Mouse (Mus musculus) heart, embryonic 12.5 days (tissue): ENCODE data around the gene Otop3. TPM values are rescaled to one million over a fixed set of nuclear protein-coding genes. Genes with fewer than 3 reads are reported as not detected.

Experiments
- ATAC-seq: fragments of 200-750 bp; cut with Nextera tagmentation; 2 replicates; pipeline ENCODE4 v1.8.0; 2017; ENCODE audit warnings: moderate TSS enrichment, moderate library complexity; ENCODE audit not compliant: insufficient number of reproducible peaks, low FRiP score
- H3K27ac ChIP-seq: fragments of 300-500 bp; sonication (generic); 2 replicates; pipeline ENCODE4 v1.5.1; 2016; ENCODE audit warnings: mild to moderate bottlenecking, moderate library complexity; ENCODE audit not compliant: poor library complexity, severe bottlenecking
- H3K27me3 ChIP-seq: fragments of 300-500 bp; sonication (generic); replicated peaks from 2 replicates; pipeline ENCODE4 v1.6.1; 2016; ENCODE audit warnings: mild to moderate bottlenecking, moderate library complexity
- H3K36me3 ChIP-seq: fragments of 300-500 bp; sonication (generic); 2 replicates; pipeline ENCODE4 v1.6.1; 2016; ENCODE audit warnings: mild to moderate bottlenecking, moderate library complexity
- H3K4me1 ChIP-seq: fragments of 300-500 bp; sonication (generic); replicated peaks from 2 replicates; pipeline ENCODE4 v1.6.1; 2016; ENCODE audit warnings: mild to moderate bottlenecking
- H3K4me2 ChIP-seq: fragments of 300-500 bp; sonication (generic); 2 replicates; pipeline ENCODE4 v1.6.1; 2016; ENCODE audit warnings: mild to moderate bottlenecking, moderate library complexity
- H3K4me3 ChIP-seq: fragments of 300-500 bp; sonication (generic); 2 replicates; pipeline ENCODE4 v1.5.1; 2016; ENCODE audit warnings: mild to moderate bottlenecking
- H3K9ac ChIP-seq: fragments of 300-500 bp; sonication (generic); 2 replicates; pipeline ENCODE4 v1.6.1; 2016; ENCODE audit warnings: mild to moderate bottlenecking, moderate library complexity
- H3K9me3 ChIP-seq: fragments of 300-500 bp; sonication (generic); replicated peaks from 2 replicates; pipeline ENCODE4 v1.6.1; 2016; ENCODE audit warnings: mild to moderate bottlenecking, moderate library complexity
- WGBS: fragments of 180-500 bp; shearing (Covaris S2); methylation state at CpG from one replicate; pipeline ENCODE4 v1.1.7; 2016; 5-methylcytosine and 5-hydroxymethylcytosine counted together
- polyA plus RNA-seq: library from polyadenylated mRNA; unstranded; fragments of >200 nt; fragmentation: Nextera tagmentation; extraction: Ambion mirVana; gene quantifications from 2 replicates; pipeline ENCODE4 v1.2.1, GENCODE M21; 2016

The Otop3 gene
- polyA plus RNA-seq, 1 experiment from 2014 or later: not detected

DNA sequence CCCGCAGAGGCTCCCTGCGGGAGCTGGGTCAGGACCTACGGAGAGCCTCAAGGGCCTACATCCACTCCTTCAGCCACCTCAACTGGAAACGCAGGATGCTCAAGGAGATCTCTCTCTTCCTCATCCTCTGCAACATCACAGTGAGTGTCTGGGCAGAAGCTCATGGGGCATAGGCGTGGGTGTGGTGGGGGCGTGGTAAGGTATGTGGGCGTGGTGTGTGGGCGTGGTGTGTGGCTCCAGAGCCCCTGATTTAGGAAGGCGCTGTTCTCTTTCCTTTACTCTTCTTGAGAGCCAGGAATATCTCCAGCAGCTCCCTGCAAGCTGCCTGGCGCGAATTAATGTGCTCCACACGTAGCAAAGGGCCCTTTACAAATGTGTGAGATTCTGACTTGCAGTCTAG is 10.4 kb downstream of the Otop3 start:
- H3K9me3 ChIP-seq: no peaks in the 10 kb centered on the region
- H3K4me1 ChIP-seq: no peaks in the 10 kb centered on the region
- peaks cover 88% of the 10 kb centered on the region for H3K27me3 ChIP-seq
- H3K4me2 ChIP-seq: no peak overlapping the region
- no peak overlapping the region for H3K4me3 ChIP-seq
- no peak overlapping the region for H3K27ac ChIP-seq
- ATAC-seq: no peak
- WGBS: 5% methylated on average over 12 of the region's 12 CpGs
- no peak overlapping the region for H3K9ac ChIP-seq
- H3K36me3 ChIP-seq: no peaks in the 10 kb centered on the region

DNA sequence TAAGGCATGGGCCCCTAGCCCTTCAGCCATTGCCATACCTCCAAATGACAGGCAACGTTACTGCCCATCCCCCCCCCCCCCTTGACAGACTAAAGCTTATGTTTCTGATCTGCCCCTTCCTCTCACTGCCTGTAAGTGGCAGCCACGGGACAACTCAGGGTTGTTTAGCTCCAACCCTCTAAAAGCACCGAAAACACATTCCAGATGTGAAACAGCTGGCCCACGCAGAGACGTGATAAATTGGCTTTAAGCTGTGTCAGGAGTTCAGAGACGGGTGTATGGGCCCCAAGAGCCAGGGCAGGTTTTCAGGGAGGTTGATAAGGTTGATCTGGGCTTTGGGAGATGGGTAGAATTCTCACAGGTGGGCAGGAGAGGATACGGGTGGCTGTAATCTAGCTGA is 11.0 kb downstream of the Otop3 start:
- no peak overlapping the region for H3K4me2 ChIP-seq
- no peak for ATAC-seq
- no peak overlapping the region for H3K9ac ChIP-seq
- H3K4me1 ChIP-seq: no peaks in the 10 kb centered on the region
- no peak overlapping the region for H3K27ac ChIP-seq
- H3K36me3 ChIP-seq: no peaks in the 10 kb centered on the region
- WGBS: 27% methylated on average over 7 of the region's 7 CpGs
- H3K27me3 ChIP-seq: peaks cover 88% of the 10 kb centered on the region
- H3K4me3 ChIP-seq: no peak overlapping the region
- no peaks in the 10 kb centered on the region for H3K9me3 ChIP-seq

DNA sequence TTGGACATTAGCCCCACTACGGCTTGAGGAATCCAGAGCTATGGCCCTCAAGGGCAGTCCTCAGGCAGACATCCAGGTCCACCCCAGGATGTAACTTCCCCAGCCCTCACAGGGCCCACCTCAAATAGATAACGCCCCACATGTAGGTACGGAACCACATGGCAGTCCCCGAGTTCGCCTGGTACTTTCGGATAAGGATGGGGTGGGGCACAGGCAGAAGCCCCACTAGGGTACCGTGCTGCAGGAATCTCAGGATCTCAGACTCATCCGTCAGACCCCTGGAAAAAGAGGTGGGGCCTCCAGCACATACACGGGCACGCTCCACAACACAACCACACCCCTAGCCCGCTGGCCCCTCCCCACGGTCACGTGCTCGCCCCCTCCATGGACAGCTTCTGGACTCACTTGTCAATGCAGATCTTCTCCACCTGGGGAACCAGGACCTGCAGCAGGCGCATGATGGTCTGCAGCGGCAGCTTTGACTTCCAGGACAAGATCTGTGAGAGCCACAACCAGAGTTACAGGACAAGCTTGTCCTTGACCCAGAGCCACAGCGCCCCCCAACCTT is 14.2 kb downstream of the Otop3 start:
- H3K4me1 ChIP-seq: no peaks in the 10 kb centered on the region
- H3K9ac ChIP-seq: no peak overlapping the region
- no peak for ATAC-seq
- peaks cover 87% of the 10 kb centered on the region for H3K27me3 ChIP-seq
- no peak overlapping the region for H3K27ac ChIP-seq
- no peaks in the 10 kb centered on the region for H3K9me3 ChIP-seq
- WGBS: 46% methylated on average over 17 of the region's 17 CpGs
- H3K36me3 ChIP-seq: no peaks in the 10 kb centered on the region
- no peak overlapping the region for H3K4me2 ChIP-seq
- no peak overlapping the region for H3K4me3 ChIP-seq

DNA sequence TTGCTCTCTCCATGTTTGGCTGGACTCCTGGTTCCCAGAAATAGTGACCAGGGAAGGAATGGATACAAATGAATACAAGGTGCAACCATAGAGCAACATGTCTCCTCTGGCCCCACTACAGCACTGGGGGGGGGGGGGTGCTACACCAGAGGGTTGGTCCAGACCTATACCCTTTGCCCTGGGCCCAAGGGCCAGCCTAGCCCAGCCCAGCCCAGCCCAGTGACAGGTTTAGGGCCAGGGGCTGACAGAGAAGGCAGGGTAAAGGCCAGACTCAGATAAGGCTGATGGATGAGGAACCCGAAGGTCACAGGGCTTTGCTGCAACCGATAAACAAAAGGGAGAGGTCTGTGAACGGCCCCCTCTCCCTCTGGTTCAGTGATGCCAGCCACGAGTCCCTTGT is 15.4 kb downstream of the Otop3 start:
- ATAC-seq: no peak
- no peak overlapping the region for H3K9ac ChIP-seq
- H3K27ac ChIP-seq: no peak overlapping the region
- H3K4me2 ChIP-seq: no peak overlapping the region
- H3K36me3 ChIP-seq: no peaks in the 10 kb centered on the region
- H3K27me3 ChIP-seq: peaks cover 79% of the 10 kb centered on the region
- H3K4me3 ChIP-seq: no peak overlapping the region
- H3K9me3 ChIP-seq: no peaks in the 10 kb centered on the region
- 39% methylated on average over 4 of the region's 4 CpGs for whole genome bisulfite sequencing
- H3K4me1 ChIP-seq: no peaks in the 10 kb centered on the region

DNA sequence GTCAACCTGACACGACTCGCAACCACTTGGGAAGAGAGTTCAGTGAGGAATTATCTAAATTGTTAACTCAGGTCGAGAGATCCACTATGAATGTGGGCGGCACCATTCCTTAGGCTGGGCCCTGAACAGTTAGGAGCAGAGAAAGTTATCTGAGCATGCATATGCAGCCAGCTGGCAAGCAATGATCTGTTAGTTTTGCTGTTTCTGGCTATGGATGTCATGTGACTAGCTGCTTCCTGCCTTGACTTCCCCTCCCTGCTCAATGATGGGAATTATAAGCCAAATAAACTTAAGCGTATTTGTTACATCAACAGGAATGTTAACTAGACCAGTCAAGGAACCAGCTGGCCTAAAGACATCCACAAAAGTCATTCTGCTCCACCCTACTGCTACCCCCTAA is 18.8 kb downstream of the Otop3 start:
- Histone ChIP-seq H3K4me3 (no peak overlapping the region), H3K27ac (no peak overlapping the region), H3K9me3 (no peaks in the 10 kb centered on the region), H3K4me1 (no peaks in the 10 kb centered on the region), H3K27me3 (peaks cover 72% of the 10 kb centered on the region), H3K9ac (no peak overlapping the region), H3K4me2 (no peak overlapping the region), H3K36me3 (no peaks in the 10 kb centered on the region)
- WGBS: 85% methylated on average over 5 of the region's 5 CpGs
- no peak for ATAC-seq

DNA sequence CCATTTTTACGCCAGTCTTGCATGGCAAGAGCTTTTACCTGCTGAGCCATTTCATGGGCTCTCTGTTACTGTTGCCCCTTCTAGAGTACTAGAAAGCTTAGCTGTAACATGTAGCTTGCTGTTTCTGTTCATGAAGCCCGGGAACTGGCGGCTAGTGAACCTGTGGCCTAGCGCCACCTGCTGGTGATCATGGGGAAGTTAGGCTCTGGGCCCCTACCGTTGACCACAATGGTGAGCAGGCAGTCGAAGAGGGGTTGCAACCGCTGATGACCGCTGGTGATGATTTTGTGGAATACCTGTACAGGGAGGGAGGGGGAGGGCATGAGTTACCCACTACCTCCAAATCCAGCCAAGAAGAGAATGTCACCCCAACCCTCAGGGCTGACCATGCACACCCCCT is 19.7 kb downstream of the Otop3 start:
- Histone ChIP-seq H3K9me3 (no peaks in the 10 kb centered on the region), H3K27me3 (peaks cover 69% of the 10 kb centered on the region)
- ATAC-seq: no peak

DNA sequence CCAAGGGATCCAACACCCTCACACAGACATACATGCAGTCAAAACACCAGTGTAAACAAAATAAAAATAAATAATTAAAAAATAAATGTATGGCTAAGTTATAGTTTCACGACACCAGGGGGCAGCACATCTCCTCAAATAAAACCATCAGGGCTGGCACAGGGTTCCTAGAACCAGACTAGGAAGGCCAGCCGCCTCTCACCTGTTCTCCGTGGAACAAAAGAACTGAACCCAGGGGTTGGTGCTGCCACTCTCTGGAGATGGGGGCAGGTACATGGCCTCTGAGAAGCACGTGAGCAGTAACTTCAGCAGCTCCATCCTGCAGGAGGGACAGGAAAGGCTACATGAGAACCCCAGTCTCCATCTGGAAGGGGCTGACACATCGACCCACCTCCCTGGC is 23.9 kb downstream of the Otop3 start:
- Histone ChIP-seq H3K27me3 (peaks cover 38% of the 10 kb centered on the region), H3K9me3 (no peaks in the 10 kb centered on the region), H3K36me3 (no peaks in the 10 kb centered on the region), H3K4me1 (peaks cover 14% of the 10 kb centered on the region), H3K4me2 (no peak overlapping the region), H3K9ac (no peak overlapping the region), H3K4me3 (no peak overlapping the region), H3K27ac (no peak overlapping the region)
- no peak for ATAC-seq
- WGBS: 20% methylated on average over 5 of the region's 5 CpGs

More for the DNA sequence above, 19.7 kb downstream of the Otop3 start:
- no peak overlapping the region for H3K4me2 ChIP-seq
- no peak overlapping the region for H3K4me3 ChIP-seq
- no peak overlapping the region for H3K27ac ChIP-seq
- H3K36me3 ChIP-seq: no peaks in the 10 kb centered on the region
- peaks cover 7% of the 10 kb centered on the region for H3K4me1 ChIP-seq
- 8% methylated on average over 8 of the region's 8 CpGs for WGBS
- no peak overlapping the region for H3K9ac ChIP-seq

DNA sequence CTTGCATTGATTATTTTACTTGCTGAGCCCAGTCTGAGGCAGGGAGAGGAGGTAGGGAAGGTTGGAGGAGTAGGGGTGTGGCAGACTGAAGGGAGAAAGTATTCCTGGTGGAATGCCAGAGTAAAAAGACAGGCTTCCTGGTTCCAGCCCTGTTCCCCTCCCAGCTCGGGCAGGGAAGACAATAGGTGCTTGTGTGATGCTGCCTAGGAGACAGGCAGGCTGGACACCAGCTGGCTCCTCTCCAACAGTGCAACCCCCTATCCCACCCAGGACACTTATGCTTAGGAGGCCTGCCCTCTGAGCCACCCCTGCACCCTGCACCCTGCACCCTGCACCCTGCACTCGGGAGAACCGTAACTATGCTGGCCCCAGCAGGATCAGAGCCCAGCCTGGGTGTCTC is 24.8 kb downstream of the Otop3 start:
- WGBS: 47% methylated on average over 3 of the region's 3 CpGs
- no peak overlapping the region for H3K9ac ChIP-seq
- H3K27ac ChIP-seq: peak overlapping the region; percentile 18
- peaks cover 14% of the 10 kb centered on the region for H3K4me1 ChIP-seq
- H3K36me3 ChIP-seq: no peaks in the 10 kb centered on the region
- no peak overlapping the region for H3K4me2 ChIP-seq
- H3K27me3 ChIP-seq: peaks cover 42% of the 10 kb centered on the region
- H3K9me3 ChIP-seq: no peaks in the 10 kb centered on the region
- H3K4me3 ChIP-seq: no peak overlapping the region
- peak; percentile 36; the same call in 1 of the 2 replicates for ATAC-seq

DNA sequence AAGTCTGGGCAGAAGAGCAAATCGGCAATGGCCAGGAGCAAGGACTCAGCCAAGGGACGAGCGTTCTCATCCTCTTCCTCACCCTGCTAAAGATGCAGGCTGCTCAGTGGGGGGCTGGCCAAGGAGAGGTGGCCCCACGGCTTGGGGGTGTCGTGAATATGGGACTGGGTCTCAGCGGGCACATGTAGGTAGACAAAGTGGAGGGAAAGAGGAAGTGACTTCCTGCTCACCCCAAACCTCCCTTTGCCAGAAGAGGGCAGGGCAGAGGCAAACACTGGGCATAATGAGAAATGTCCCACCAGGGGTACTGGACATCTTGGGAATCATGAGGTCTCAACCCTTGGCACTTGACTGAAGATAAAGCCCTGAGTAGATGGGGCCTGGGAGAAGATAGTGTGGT is 25.2 kb downstream of the Otop3 start:
- Histone ChIP-seq H3K27me3 (peaks cover 44% of the 10 kb centered on the region), H3K4me3 (no peak overlapping the region), H3K4me1 (peaks cover 14% of the 10 kb centered on the region), H3K27ac (no peak overlapping the region), H3K4me2 (no peak overlapping the region), H3K36me3 (no peaks in the 10 kb centered on the region), H3K9me3 (no peaks in the 10 kb centered on the region), H3K9ac (0 out of 2 replicates have a peak overlapping the region, but pooled peaks have one; percentile 20)
- 71% methylated on average over 6 of the region's 6 CpGs for WGBS
- ATAC-seq: no peak

DNA sequence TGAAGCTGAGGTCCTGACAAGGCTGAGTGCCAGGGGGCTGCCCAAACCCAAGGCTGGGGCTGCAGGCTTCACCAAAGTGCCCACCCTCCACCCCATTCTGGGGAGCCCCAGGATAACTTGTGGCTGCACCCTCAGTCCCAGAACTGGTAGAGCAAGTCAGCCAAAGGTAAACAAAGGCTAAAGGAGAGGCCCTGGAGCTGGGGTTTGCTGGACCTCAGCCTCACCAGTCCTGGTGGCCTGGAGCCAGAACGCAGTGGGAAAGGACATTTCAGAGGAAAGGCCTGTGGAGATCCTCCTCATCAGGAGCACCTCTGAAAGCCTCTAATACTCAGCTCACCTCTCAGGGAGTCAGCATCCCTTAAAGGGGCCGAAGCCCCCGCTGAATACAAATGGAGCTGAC is 29.6 kb downstream of the Otop3 start:
- peaks cover 32% of the 10 kb centered on the region for H3K4me1 ChIP-seq
- WGBS: 81% methylated on average over 3 of the region's 3 CpGs
- ATAC-seq: no peak

DNA sequence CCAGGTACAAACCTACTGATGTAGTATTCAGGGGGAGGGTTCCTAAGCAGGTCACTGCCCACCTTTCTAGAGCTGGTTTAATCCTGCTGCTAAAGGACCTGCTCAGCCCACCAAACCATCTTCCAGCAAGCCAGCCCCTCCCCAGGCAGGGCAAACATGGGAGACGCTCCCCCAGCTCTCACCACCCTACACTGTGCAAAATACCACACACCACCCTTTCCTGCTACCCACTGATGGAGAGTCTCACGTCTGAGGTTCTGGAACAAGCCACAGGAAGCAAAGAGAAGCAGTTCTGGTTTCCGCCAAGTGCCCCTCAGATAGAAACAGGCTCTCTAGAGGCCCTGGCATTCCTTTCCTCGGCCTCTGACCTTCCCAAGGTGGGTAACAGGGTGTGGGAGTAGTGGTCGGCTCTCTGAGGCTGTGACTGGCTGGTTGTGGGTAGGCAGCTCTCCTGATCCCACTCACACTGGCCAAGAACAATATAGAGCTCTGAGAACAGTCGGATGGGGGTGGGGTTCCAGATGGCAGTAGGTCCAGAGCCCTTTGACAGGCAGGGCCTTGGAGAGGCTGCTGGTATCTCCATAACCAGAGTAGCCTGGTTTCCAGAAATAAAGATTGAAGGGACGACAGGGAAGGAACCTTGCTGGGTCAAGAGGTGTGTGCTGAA is 31.6 kb downstream of the Otop3 start:
- no peak overlapping the region for H3K27ac ChIP-seq
- peaks cover 71% of the 10 kb centered on the region for H3K27me3 ChIP-seq
- no peaks in the 10 kb centered on the region for H3K9me3 ChIP-seq
- H3K4me1 ChIP-seq: peaks cover 24% of the 10 kb centered on the region
- H3K4me3 ChIP-seq: peak overlapping the region; percentile 60; the same call in 1 of the 2 replicates
- 20% methylated on average over 7 of the region's 7 CpGs for WGBS
- H3K36me3 ChIP-seq: no peaks in the 10 kb centered on the region
- no peak overlapping the region for H3K9ac ChIP-seq
- peak overlapping the region; percentile 95 for H3K4me2 ChIP-seq
- peak; percentile 30 for ATAC-seq

More for the DNA sequence above, 29.6 kb downstream of the Otop3 start:
- Histone ChIP-seq H3K27ac (no peak overlapping the region), H3K9ac (no peak overlapping the region), H3K9me3 (no peaks in the 10 kb centered on the region), H3K4me2 (no peak overlapping the region), H3K36me3 (no peaks in the 10 kb centered on the region), H3K27me3 (peaks cover 52% of the 10 kb centered on the region), H3K4me3 (no peak overlapping the region)
